Mouse (Mus musculus): ENCODE measurements around the gene 2010315B03Rik. TPM values are rescaled to one million over a fixed set of nuclear protein-coding genes. Genes with fewer than 3 reads are reported as not detected.

Gene 2010315B03Rik
- total and polyA plus RNA-seq, 3 experiments: 2.0 to 204 (median 4.2) TPM

- no peak overlapping the region for H3K9ac ChIP-seq (ENCODE audit: control insufficient read depth, low read depth, low read length, poor library complexity, severe bottlenecking)
- no peak overlapping the region for H3K27ac ChIP-seq (ENCODE audit: control insufficient read depth, low read depth, low read length)
- H3K27me3 ChIP-seq (ENCODE audit: control insufficient read depth in 1 of 2, insufficient read depth in 2 of 2, low read length in 2 of 2): peaks cover 0 to 3% of the 10 kb centered on the region in 2 experiments; a peak in 2 of 4 replicates
- H3K79me2 ChIP-seq (ENCODE audit: control insufficient read depth, insufficient read depth, low read length, poor library complexity): no peaks in the 10 kb centered on the region
- no peak for DNase-seq (ENCODE audit: low read depth, low spot score)
- no peaks in the 10 kb centered on the region for H3K4me1 ChIP-seq (ENCODE audit: control insufficient read depth in 1 of 2, insufficient read depth in 2 of 2, low read length in 2 of 2)
- H3K9me3 ChIP-seq (replicated peaks; ENCODE audit: insufficient read depth, low read length): no peaks in the 10 kb centered on the region
- no peak for TF ChIP-seq MAZ (IDR thresholded peaks at IDR 0.05; ENCODE audit: low read depth, low read length)
- no peak for TF ChIP-seq TCF12 (IDR thresholded peaks at IDR 0.05; ENCODE audit: low read depth, low read length)
- TF ChIP-seq JUND (IDR thresholded peaks at IDR 0.05; ENCODE audit: low read depth, low read length): no peak
- no peak for TF ChIP-seq CTCF (IDR thresholded peaks at IDR 0.05 in 2 of 3, conservative IDR thresholded peaks at IDR 0.05 in 1 of 3; ENCODE audit: control insufficient read depth in 1 of 3, insufficient read depth in 1 of 3, low read depth in 2 of 3, low read length in 3 of 3, poor library complexity in 1 of 3, severe bottlenecking in 1 of 3)
- no peak for TF ChIP-seq TAL1 (IDR thresholded peaks at IDR 0.05; ENCODE audit: low read length)
- no peak overlapping the region for H3K4me3 ChIP-seq (ENCODE audit: control insufficient read depth in 1 of 2, insufficient read depth in 1 of 2, low read depth in 2 of 2, low read length in 2 of 2)
- H3K36me3 ChIP-seq (ENCODE audit: control insufficient read depth in 1 of 2, insufficient read depth in 2 of 2, low read length in 2 of 2): peaks cover 0 to 23% of the 10 kb centered on the region in 2 experiments; a peak in 2 of 4 replicates
Measured at GRCm38 (mm10) chr9:124267493-124267892, 45.0 kb downstream of the 2010315B03Rik start.

- H3K27ac ChIP-seq (ENCODE audit: control insufficient read depth, low read depth, low read length): no peak overlapping the region
- peaks cover 0 to 3% of the 10 kb centered on the region in 2 experiments; a peak in 2 of 4 replicates for H3K27me3 ChIP-seq (ENCODE audit: control insufficient read depth in 1 of 2, insufficient read depth in 2 of 2, low read length in 2 of 2)
- peaks cover 0 to 4% of the 10 kb centered on the region in 2 experiments; a peak in 2 of 4 replicates for H3K36me3 ChIP-seq (ENCODE audit: control insufficient read depth in 1 of 2, insufficient read depth in 2 of 2, low read length in 2 of 2)
- H3K4me1 ChIP-seq (ENCODE audit: control insufficient read depth in 1 of 2, insufficient read depth in 2 of 2, low read length in 2 of 2): peaks cover 2% of the 10 kb centered on the region in 2 experiments; a peak in 1 of 4 replicates
- DNase-seq (ENCODE audit: low read depth, low spot score): no peak
- TF ChIP-seq EP300 (IDR thresholded peaks at IDR 0.05; ENCODE audit: low read depth in 1 of 2, low read length in 2 of 2) (no peak), MYB (IDR thresholded peaks at IDR 0.05; ENCODE audit: low read depth, low read length) (no peak), BHLHE40 (IDR thresholded peaks at IDR 0.05; ENCODE audit: borderline replicate concordance, low read depth, low read length) (no peak), USF2 (IDR thresholded peaks at IDR 0.05; ENCODE audit: borderline replicate concordance in 1 of 2, insufficient read depth in 1 of 2, low read depth in 1 of 2, low read length in 2 of 2) (no peak), ETS1 (IDR thresholded peaks at IDR 0.05; ENCODE audit: low read depth, low read length) (no peak), GABPA (IDR thresholded peaks at IDR 0.05; ENCODE audit: low read depth, low read length) (no peak), MEF2A (IDR thresholded peaks at IDR 0.05; ENCODE audit: extremely low read depth, insufficient replicate concordance, low read depth, low read length, poor library complexity, severe bottlenecking) (no peak), HCFC1 (IDR thresholded peaks at IDR 0.05; ENCODE audit: low read depth, low read length) (no peak)
- H3K79me2 ChIP-seq (ENCODE audit: control insufficient read depth, insufficient read depth, low read length, poor library complexity): no peaks in the 10 kb centered on the region
- no peaks in the 10 kb centered on the region for H3K9me3 ChIP-seq (replicated peaks; ENCODE audit: insufficient read depth, low read length)
- no peak overlapping the region for H3K9ac ChIP-seq (ENCODE audit: control insufficient read depth, low read depth, low read length, poor library complexity, severe bottlenecking)
- H3K4me3 ChIP-seq (ENCODE audit: control insufficient read depth in 1 of 2, insufficient read depth in 1 of 2, low read depth in 2 of 2, low read length in 2 of 2): no peak overlapping the region
Measured at GRCm38 (mm10) chr9:124262987-124263717, 49.3 kb downstream of the 2010315B03Rik start.

Data from MEL (cell line).